Mouse (Mus musculus): ENCODE data around the gene Ercc6.

DNA sequence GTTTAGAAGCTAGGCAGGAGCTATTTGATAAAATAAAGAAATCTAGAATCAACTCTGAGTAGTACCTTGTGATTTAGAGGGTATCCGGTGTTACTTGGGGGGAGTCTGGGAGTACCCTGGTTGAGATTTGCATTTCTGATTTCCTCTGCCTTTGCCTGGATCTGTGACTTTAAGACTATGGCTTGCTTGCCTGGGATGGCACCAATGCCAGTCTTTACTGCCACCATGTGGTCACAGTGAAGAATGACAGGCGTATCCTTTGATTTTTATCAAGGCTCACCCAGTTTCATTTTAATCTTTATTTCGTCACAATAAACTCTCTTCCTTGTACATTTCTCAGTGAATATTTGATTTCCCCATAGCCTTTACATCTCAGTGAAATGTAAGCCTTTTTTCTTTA is 31.3 kb upstream of the Ercc6 start:
- TF ChIP-seq MAFK (IDR thresholded peaks at IDR 0.05; ENCODE audit: insufficient read depth, low read depth, low read length) (no peak), HCFC1 (IDR thresholded peaks at IDR 0.05; ENCODE audit: borderline replicate concordance, insufficient read depth, low read length) (no peak), ZNF384 (IDR thresholded peaks at IDR 0.05; ENCODE audit: low read depth, low read length) (no peak), CHD2 (IDR thresholded peaks at IDR 0.05; ENCODE audit: low read depth, low read length) (no peak), ZC3H11A (IDR thresholded peaks at IDR 0.05; ENCODE audit: borderline replicate concordance, low read depth, low read length) (peak; percentile 97)

Data from ES-E14 (cell line).